Mouse (Mus musculus) bone marrow macrophage, adult 2 months (primary cell): ENCODE measurements around the gene Cdc14b.

ENCODE experiments used
- CTCF ChIP-seq: IDR thresholded peaks from 2 replicates; pipeline ENCODE4 v1.5.1; 2012; ENCODE audit warnings: low read depth, mild to moderate bottlenecking, low read length, moderate library complexity
- POLR2A ChIP-seq: IDR thresholded peaks from 2 replicates; pipeline ENCODE4 v1.6.1; 2012; ENCODE audit warnings: mild to moderate bottlenecking, low read depth, low read length, borderline replicate concordance

GRCm38 (mm10) chr13:64161916-64162611, 113.0 kb downstream of the Cdc14b start:
- no peak for TF ChIP-seq CTCF
- no peak for TF ChIP-seq POLR2A
